Mouse (Mus musculus): Measurements from ENCODE around the gene Gm20388.

DNA sequence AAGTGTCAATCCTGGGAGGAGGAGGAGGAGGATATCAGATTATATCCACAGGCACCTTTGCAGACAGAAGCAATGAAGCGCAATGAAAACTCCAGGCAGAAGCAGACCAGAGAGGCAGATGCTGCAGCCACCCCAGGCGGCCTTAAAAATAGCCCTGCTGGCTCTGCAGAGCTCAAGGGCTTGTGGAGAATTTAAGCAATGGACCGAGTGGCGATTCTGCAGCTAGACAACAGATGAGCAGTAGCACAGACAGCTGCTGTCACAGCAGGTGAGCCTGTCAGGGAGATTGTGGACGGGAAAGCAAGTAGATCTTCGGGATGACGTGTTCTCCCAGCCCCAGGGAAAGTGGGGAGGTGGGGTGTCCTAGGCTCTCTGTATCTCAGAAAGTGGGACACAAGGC, 2120.3 kb downstream of the Gm20388 start:
- TF ChIP-seq CTCF (IDR thresholded peaks at IDR 0.05; ENCODE audit: borderline replicate concordance, insufficient read depth, low read depth, low read length), result no peak
- no peak for TF ChIP-seq POLR2A (IDR thresholded peaks at IDR 0.05; ENCODE audit: borderline replicate concordance, insufficient read depth, low read length)
